Mouse (Mus musculus) gastrocnemius, adult 2 months (tissue): Measurements from ENCODE around the gene Letmd1. TPM values are rescaled to one million over a fixed set of nuclear protein-coding genes. Genes with fewer than 3 reads are reported as not detected.

Source experiments
- DNase-seq: peaks from one replicate; pipeline ENCODE4 v3.0.0; 2022
- H3K27ac ChIP-seq: fragments of 200-600 bp; 2 replicates; pipeline ENCODE4 v1.8.1; 2022; ENCODE audit warnings: mild to moderate bottlenecking
- H3K4me3 ChIP-seq: fragments of 200-600 bp; 2 replicates; pipeline ENCODE4 v1.8.1; 2022; ENCODE audit warnings: mild to moderate bottlenecking, moderate library complexity
- CTCF ChIP-seq: fragments of 200-600 bp; IDR thresholded peaks from 2 replicates; pipeline ENCODE4 v1.8.1; 2022; ENCODE audit warnings: antibody characterized with exemption, mild to moderate bottlenecking, moderate library complexity
- intact Hi-C: fragments of 180-260 bp; cut with DNase I; formaldehyde crosslinking; loops from one replicate; pipeline ENCODE4 v1.15.1; 2025
- total RNA-seq, 2 experiments: library from RNA; stranded (reverse); gene quantifications; 2 replicates each; pipeline ENCODE4 v1.2.3; 2021

The Letmd1 gene
- total RNA-seq, 2 experiments from 2014 or later, result 8.8 to 10.0 TPM

- H3K27ac ChIP-seq, result peak overlapping the region; percentile 38; the same call in 1 of the 2 replicates
- intact Hi-C loops, result loop anchor here (5.0 to 10.0 kb wide), 2 partner anchors 35 to 133 kb away; partner anchors contain the start of gene Gm5475
- peak; percentile 98 for TF ChIP-seq CTCF
- H3K4me3 ChIP-seq, result peak overlapping the region; percentile 46
- peak; percentile 78 for DNase-seq
Measured at GRCm38 (mm10) chr15:100457340-100457739, 11.5 kb upstream of the Letmd1 start.

- peak; percentile 71 for DNase-seq
- intact Hi-C loops, result loop anchor here (5.0 to 10.0 kb wide), 2 partner anchors 36 to 133 kb away; partner anchors contain the start of gene Gm5475
- H3K27ac ChIP-seq, result no peak overlapping the region
- H3K4me3 ChIP-seq, result no peak overlapping the region
- TF ChIP-seq CTCF, result peak; percentile 68
Measured at GRCm38 (mm10) chr15:100458055-100458454, 10.8 kb upstream of the Letmd1 start.

GRCm38 (mm10) chr15:100460942-100461341 is 7.9 kb upstream of the Letmd1 start:
- H3K27ac ChIP-seq, result peak overlapping the region; percentile 43; the same call in 1 of the 2 replicates
- no peak for TF ChIP-seq CTCF
- intact Hi-C loops, result loop anchor here (10.0 kb wide), 3 partner anchors 154 to 436 kb away; partner anchors contain the start of gene Dazap2
- peak overlapping the region; percentile 45 for H3K4me3 ChIP-seq
- peak; percentile 57 for DNase-seq

GRCm38 (mm10) chr15:100461646-100462045 is 7.2 kb upstream of the Letmd1 start:
- intact Hi-C loops, result loop anchor here (10.0 kb wide), 3 partner anchors 153 to 437 kb away; partner anchors contain the start of gene Dazap2
- no peak overlapping the region for H3K4me3 ChIP-seq
- DNase-seq, result peak; percentile 4
- TF ChIP-seq CTCF, result no peak
- H3K27ac ChIP-seq, result no peak overlapping the region

DNA sequence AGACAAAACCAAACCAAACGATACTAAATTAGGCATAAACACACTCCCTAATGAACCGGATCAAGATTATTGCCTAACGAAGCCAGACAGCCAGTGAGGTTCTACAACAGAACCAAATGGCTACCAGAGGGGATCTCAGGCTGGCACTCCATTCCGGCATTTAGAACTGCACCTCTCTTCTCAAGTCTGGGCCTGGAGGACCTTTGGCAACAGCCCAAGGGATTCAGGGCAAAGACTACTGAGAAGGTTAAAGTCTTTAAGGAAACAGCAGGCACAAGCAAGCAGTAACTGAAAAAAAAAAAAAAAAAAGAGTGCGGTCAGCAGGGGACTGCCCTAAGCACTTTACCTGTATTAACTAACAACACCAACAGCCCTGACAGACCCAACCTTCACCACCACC is 6.7 kb upstream of the Letmd1 start:
- no peak overlapping the region for H3K4me3 ChIP-seq
- TF ChIP-seq CTCF, result no peak
- intact Hi-C loops, result loop anchor here (10.0 kb wide), 3 partner anchors 153 to 437 kb away; partner anchors contain the start of gene Dazap2
- H3K27ac ChIP-seq, result no peak overlapping the region
- DNase-seq, result no peak

DNA sequence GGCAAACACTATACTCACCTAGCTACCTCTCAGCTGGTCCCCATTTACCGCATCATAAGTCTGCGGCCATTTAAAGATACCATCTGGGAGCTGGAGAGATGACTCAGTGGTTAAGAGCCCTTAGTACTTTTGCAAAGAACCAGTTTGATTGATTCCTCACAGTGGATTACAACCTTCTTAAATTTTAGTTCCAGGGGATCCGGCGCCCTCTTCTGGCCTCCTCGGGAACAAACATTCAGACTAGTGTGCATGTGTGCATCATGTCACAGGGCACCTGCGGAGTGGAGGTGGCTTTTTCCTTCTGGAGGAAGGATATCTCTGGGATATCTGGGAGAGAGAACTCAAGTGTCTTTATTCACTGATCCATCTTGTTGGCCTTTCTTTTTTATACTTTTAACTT is 5.1 kb upstream of the Letmd1 start:
- no peak overlapping the region for H3K27ac ChIP-seq
- peak; percentile 78 for TF ChIP-seq CTCF
- intact Hi-C loops, result loop anchor here (10.0 kb wide), 3 partner anchors 151 to 439 kb away; partner anchors contain the start of gene Dazap2
- no peak overlapping the region for H3K4me3 ChIP-seq
- peak; percentile 68 for DNase-seq

DNA sequence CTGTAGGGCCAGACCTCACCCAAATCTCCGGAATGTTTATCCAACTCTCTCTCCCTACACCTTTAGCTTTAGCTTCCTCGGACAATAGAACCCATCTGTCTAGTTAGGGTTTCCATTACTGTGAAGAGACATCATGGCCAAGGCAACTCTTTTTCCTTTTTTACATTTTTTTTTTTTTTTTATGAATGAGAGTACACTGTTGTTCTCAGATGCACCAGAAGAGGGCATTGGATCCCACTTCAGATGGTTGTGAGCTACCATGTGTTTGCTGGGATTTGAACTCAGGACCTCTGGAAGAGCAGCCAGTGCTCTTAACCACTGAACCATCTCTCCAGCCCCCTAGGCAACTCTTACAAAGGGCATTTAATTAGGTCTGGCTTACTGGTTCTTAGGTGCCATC is 3.4 kb upstream of the Letmd1 start:
- Histone ChIP-seq H3K27ac (no peak overlapping the region), H3K4me3 (no peak overlapping the region)
- DNase-seq, result no peak
- intact Hi-C loops, result loop anchor here (10.0 kb wide), 3 partner anchors 149 to 441 kb away; partner anchors contain the start of gene Dazap2
- TF ChIP-seq CTCF, result 0 out of 2 replicates have a peak, but pooled peaks have one; percentile 16

- Histone ChIP-seq H3K27ac (no peak overlapping the region), H3K4me3 (peak overlapping the region; percentile 98)
- no peak for DNase-seq
- no peak for TF ChIP-seq CTCF
- intact Hi-C loops, result loop anchor here (2.0 to 10.0 kb wide), 4 partner anchors 147 to 443 kb away; partner anchors contain the start of gene Dazap2
Measured at GRCm38 (mm10) chr15:100467738-100468137, 1.1 kb upstream of the Letmd1 start.

GRCm38 (mm10) chr15:100469189-100469545 is 344 bp downstream of the Letmd1 start:
- H3K27ac ChIP-seq, result peak overlapping the region; percentile 99
- DNase-seq, result no peak
- peak overlapping the region; percentile 98 for H3K4me3 ChIP-seq
- intact Hi-C loops, result loop anchor here (2.0 to 10.0 kb wide), 4 partner anchors 146 to 444 kb away; partner anchors contain the start of gene Dazap2
- TF ChIP-seq CTCF, result no peak

GRCm38 (mm10) chr15:100470037-100470436 is 1.2 kb downstream of the Letmd1 start:
- TF ChIP-seq CTCF, result no peak
- intact Hi-C loops, result no loop called here
- peak overlapping the region; percentile 98 for H3K4me3 ChIP-seq
- no peak for DNase-seq
- no peak overlapping the region for H3K27ac ChIP-seq

- Histone ChIP-seq H3K27ac (no peak overlapping the region), H3K4me3 (no peak overlapping the region)
- TF ChIP-seq CTCF, result no peak
- DNase-seq, result no peak
- intact Hi-C loops, result no loop called here
Measured at GRCm38 (mm10) chr15:100473926-100474503, 5.2 kb downstream of the Letmd1 start.

DNA sequence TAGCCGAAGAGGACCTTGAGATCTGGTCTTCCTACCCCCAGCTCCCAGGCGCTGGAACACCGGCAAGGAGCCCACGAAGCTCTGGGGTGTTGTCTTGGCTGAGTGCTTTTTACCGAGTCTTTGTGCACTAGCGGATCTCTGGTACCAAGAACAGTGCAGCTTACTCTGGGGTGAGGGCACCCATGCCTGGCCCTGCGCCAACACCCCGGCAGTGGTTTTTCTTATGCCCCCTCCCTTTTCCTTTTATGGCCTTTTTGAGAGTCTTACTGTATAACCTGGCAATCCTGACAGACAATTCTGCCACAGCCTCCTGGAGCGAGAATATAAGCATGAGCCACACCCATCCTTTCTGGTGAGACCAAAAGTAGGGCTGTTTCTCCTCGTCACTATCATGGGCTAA is 9.5 kb downstream of the Letmd1 start:
- no peak for TF ChIP-seq CTCF
- intact Hi-C loops, result no loop called here
- no peak for DNase-seq
- H3K27ac ChIP-seq, result no peak overlapping the region
- no peak overlapping the region for H3K4me3 ChIP-seq

GRCm38 (mm10) chr15:100478925-100479324 is 10.1 kb downstream of the Letmd1 start:
- H3K27ac ChIP-seq, result no peak overlapping the region
- H3K4me3 ChIP-seq, result no peak overlapping the region
- intact Hi-C loops, result no loop called here
- TF ChIP-seq CTCF, result no peak
- no peak for DNase-seq
